Mouse (Mus musculus) heart, embryonic 11.5 days (tissue): ENCODE data around the gene Pla1a. TPM values are rescaled to one million over a fixed set of nuclear protein-coding genes. Genes with fewer than 3 reads are reported as not detected.

Source experiments
- ATAC-seq: fragments of 200-750 bp; cut with Nextera tagmentation; replicated peaks from 2 replicates; pipeline ENCODE4 v1.8.0; 2017; ENCODE audit warnings: moderate library complexity; ENCODE audit not compliant: insufficient number of reproducible peaks, low FRiP score, low TSS enrichment
- H3K27ac ChIP-seq: fragments of 300-500 bp; sonication (generic); 2 replicates; pipeline ENCODE4 v1.5.1; 2014; ENCODE audit warnings: mild to moderate bottlenecking, low read depth, low read length
- H3K27me3 ChIP-seq: fragments of 300-500 bp; sonication (generic); 2 replicates; pipeline ENCODE4 v1.6.1; 2014; ENCODE audit warnings: mild to moderate bottlenecking, low read length, mixed read lengths; ENCODE audit not compliant: control insufficient read depth, insufficient read depth
- H3K36me3 ChIP-seq: fragments of 300-500 bp; sonication (generic); 2 replicates; pipeline ENCODE4 v1.6.1; 2014; ENCODE audit warnings: mild to moderate bottlenecking, low read length, moderate library complexity, mixed read lengths; ENCODE audit not compliant: control insufficient read depth, insufficient read depth
- H3K4me1 ChIP-seq: fragments of 300-500 bp; sonication (generic); 2 replicates; pipeline ENCODE4 v1.6.1; 2014; ENCODE audit warnings: low read length; ENCODE audit not compliant: control insufficient read depth, insufficient read depth
- H3K4me2 ChIP-seq: fragments of 300-500 bp; sonication (generic); 2 replicates; pipeline ENCODE4 v1.6.1; 2014; ENCODE audit warnings: mild to moderate bottlenecking, moderate library complexity
- H3K4me3 ChIP-seq: fragments of 300-500 bp; sonication (generic); 2 replicates; pipeline ENCODE4 v1.5.1; 2014; ENCODE audit warnings: low read depth, low read length
- H3K9ac ChIP-seq: fragments of 300-500 bp; sonication (generic); 2 replicates; pipeline ENCODE4 v1.6.1; 2014; ENCODE audit warnings: mild to moderate bottlenecking, low read depth, low read length, moderate library complexity
- H3K9me3 ChIP-seq: fragments of 300-500 bp; sonication (generic); replicated peaks from 2 replicates; pipeline ENCODE4 v1.6.1; 2016; ENCODE audit warnings: low read length; ENCODE audit not compliant: control insufficient read depth
- WGBS: fragments of 180-500 bp; shearing (Covaris S2); extraction: QIAGEN DNeasy Blood & Tissue Kit; methylation state at CpG from one replicate; pipeline ENCODE4 v1.1.7; 2014; ENCODE audit not compliant: insufficient replicate concordance; 5-methylcytosine and 5-hydroxymethylcytosine counted together
- polyA plus RNA-seq: library from polyadenylated mRNA; unstranded; fragments of >200 nt; fragmentation: Nextera tagmentation; extraction: Ambion mirVana; gene quantifications from 2 replicates; pipeline ENCODE4 v1.2.1, GENCODE M21; 2014

Gene Pla1a
- polyA plus RNA-seq, 1 experiment from 2014 or later: 0.43 TPM

- no peaks in the 10 kb centered on the region for H3K9me3 ChIP-seq
- H3K36me3 ChIP-seq: no peaks in the 10 kb centered on the region
- H3K27me3 ChIP-seq: no peaks in the 10 kb centered on the region
- no peak overlapping the region for H3K4me2 ChIP-seq
- no peak overlapping the region for H3K4me3 ChIP-seq
- no peak overlapping the region for H3K9ac ChIP-seq
- WGBS: 88% methylated on average over 5 of the region's 5 CpGs
- no peak overlapping the region for H3K27ac ChIP-seq
- no peak for ATAC-seq
- H3K4me1 ChIP-seq: 0 out of 2 replicates have a peak, but pooled peaks cover 4% of the 10 kb centered on the region
These were observed 30.4 kb upstream of the Pla1a start for GRCm38 (mm10) chr16:38463305-38463704.

GRCm38 (mm10) chr16:38462161-38462560, 29.2 kb upstream of the Pla1a start:
- H3K27me3 ChIP-seq: no peaks in the 10 kb centered on the region
- no peaks in the 10 kb centered on the region for H3K9me3 ChIP-seq
- no peak overlapping the region for H3K4me3 ChIP-seq
- no peak overlapping the region for H3K27ac ChIP-seq
- no peak for ATAC-seq
- no peaks in the 10 kb centered on the region for H3K36me3 ChIP-seq
- 0 out of 2 replicates have a peak, but pooled peaks cover under 1% of the 10 kb centered on the region for H3K4me1 ChIP-seq
- no peak overlapping the region for H3K4me2 ChIP-seq
- no peak overlapping the region for H3K9ac ChIP-seq
- 73% methylated on average over 7 of the region's 7 CpGs for WGBS

GRCm38 (mm10) chr16:38461749-38462148, 28.8 kb upstream of the Pla1a start:
- no peak for ATAC-seq
- no peaks in the 10 kb centered on the region for H3K9me3 ChIP-seq
- no peak overlapping the region for H3K4me2 ChIP-seq
- H3K9ac ChIP-seq: no peak overlapping the region
- H3K4me1 ChIP-seq: no peaks in the 10 kb centered on the region
- WGBS: 77% methylated on average over 8 of the region's 8 CpGs
- no peak overlapping the region for H3K27ac ChIP-seq
- H3K36me3 ChIP-seq: no peaks in the 10 kb centered on the region
- H3K4me3 ChIP-seq: no peak overlapping the region
- no peaks in the 10 kb centered on the region for H3K27me3 ChIP-seq

- WGBS: 86% methylated on average over 4 of the region's 4 CpGs
- H3K27ac ChIP-seq: no peak overlapping the region
- no peaks in the 10 kb centered on the region for H3K27me3 ChIP-seq
These were observed 27.0 kb upstream of the Pla1a start for GRCm38 (mm10) chr16:38459990-38460389.

GRCm38 (mm10) chr16:38458600-38459280, 25.8 kb upstream of the Pla1a start:
- Histone ChIP-seq H3K27me3 (no peaks in the 10 kb centered on the region), H3K9me3 (no peaks in the 10 kb centered on the region), H3K9ac (no peak overlapping the region), H3K36me3 (no peaks in the 10 kb centered on the region), H3K27ac (no peak overlapping the region), H3K4me2 (no peak overlapping the region), H3K4me1 (no peaks in the 10 kb centered on the region), H3K4me3 (no peak overlapping the region)
- no peak for ATAC-seq
- WGBS: 61% methylated on average over 6 of the region's 6 CpGs

More at GRCm38 (mm10) chr16:38459990-38460389, 27.0 kb upstream of the Pla1a start:
- no peak for ATAC-seq
- Histone ChIP-seq H3K9ac (no peak overlapping the region), H3K4me3 (no peak overlapping the region), H3K36me3 (no peaks in the 10 kb centered on the region), H3K4me1 (no peaks in the 10 kb centered on the region), H3K4me2 (no peak overlapping the region), H3K9me3 (no peaks in the 10 kb centered on the region)

- WGBS: 56% methylated on average over 11 of the region's 11 CpGs
- Histone ChIP-seq H3K27ac (no peak overlapping the region), H3K9ac (no peak overlapping the region), H3K4me1 (no peaks in the 10 kb centered on the region), H3K4me3 (no peak overlapping the region), H3K4me2 (no peak overlapping the region), H3K27me3 (no peaks in the 10 kb centered on the region), H3K9me3 (no peaks in the 10 kb centered on the region), H3K36me3 (no peaks in the 10 kb centered on the region)
- ATAC-seq: no peak
These were observed 24.0 kb upstream of the Pla1a start for GRCm38 (mm10) chr16:38456812-38457567.

GRCm38 (mm10) chr16:38455511-38456418, 22.8 kb upstream of the Pla1a start, which contains the start of gene Cd80:
Gene Cd80 (plus strand): TSS chr16:38455561.
- no peaks in the 10 kb centered on the region for H3K4me1 ChIP-seq
- no peak within 1 kb of the TSS for H3K27ac ChIP-seq
- no peak within 1 kb of the TSS for H3K4me3 ChIP-seq
- H3K4me2 ChIP-seq: no peak within 1 kb of the TSS
- 69% methylated on average over 15 of the region's 17 CpGs for whole genome bisulfite sequencing
- H3K9me3 ChIP-seq: no peaks in the 10 kb centered on the region
- H3K36me3 ChIP-seq: no peaks in the 10 kb centered on the region
- ATAC-seq: no peak
- no peak within 1 kb of the TSS for H3K9ac ChIP-seq
- H3K27me3 ChIP-seq: no peaks in the 10 kb centered on the region

GRCm38 (mm10) chr16:38454533-38455254, 21.7 kb upstream of the Pla1a start:
- H3K4me1 ChIP-seq: no peaks in the 10 kb centered on the region
- H3K9ac ChIP-seq: no peak overlapping the region
- 69% methylated on average over 11 of the region's 11 CpGs for WGBS
- H3K27ac ChIP-seq: no peak overlapping the region
- no peaks in the 10 kb centered on the region for H3K9me3 ChIP-seq
- H3K4me3 ChIP-seq: no peak overlapping the region
- peaks cover 2% of the 10 kb centered on the region; the same call in 1 of the 2 replicates for H3K36me3 ChIP-seq
- no peak for ATAC-seq
- H3K27me3 ChIP-seq: no peaks in the 10 kb centered on the region
- no peak overlapping the region for H3K4me2 ChIP-seq
